Mouse (Mus musculus) T-helper 17 cell (primary cell): ENCODE measurements around the gene Zbtb9.
"Not testable (repeated sequence)": the region's sequence is repeated elsewhere in the genome, so short reads cannot be mapped to it uniquely, and the experiment has no call there.

Experiments used
- in situ Hi-C, 2 experiments: fragments of 300-600 bp; cut with MboI, MseI; formaldehyde crosslinking; loops; 1 replicate in 1 of 2; 2 replicates in 1 of 2; pipeline ENCODE4 v1.15.1; 2025; ENCODE audit warnings: high pct_unique_total_duplicates in 2 of 2

Gene Zbtb9

GRCm38 (mm10) chr17:26972703-26973574 lies at the start of gene Zbtb9:
Gene Zbtb9 (plus strand): TSS chr17:26973167.
- in situ Hi-C loops: loop anchor here in 1 of 2 experiments (10.0 kb wide), 1 partner anchor 48 kb away; no protein-coding TSS in a partner anchor

DNA sequence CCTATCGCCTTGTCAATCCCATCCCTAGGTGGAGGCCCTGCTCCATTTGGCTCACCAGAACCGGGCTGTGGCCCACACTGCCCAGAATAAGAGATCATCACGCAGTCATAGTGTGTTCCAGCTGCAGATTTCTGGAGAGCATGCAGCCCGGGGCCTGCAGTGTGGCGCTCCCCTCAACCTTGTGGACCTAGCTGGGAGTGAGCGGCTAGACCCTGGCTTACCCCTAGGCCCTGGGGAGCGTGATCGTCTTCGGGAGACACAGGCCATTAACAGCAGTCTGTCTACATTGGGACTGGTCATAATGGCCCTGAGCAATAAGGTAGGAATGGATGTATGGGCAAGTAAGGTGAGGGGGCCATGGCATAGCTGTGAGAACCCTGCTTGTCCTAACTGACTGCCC lies 47.6 kb upstream of the Zbtb9 start:
- in situ Hi-C loops: loop anchor here in 1 of 2 experiments (10.0 kb wide), 1 partner anchor 49 kb away; the partner anchor contains the start of gene Zbtb9

DNA sequence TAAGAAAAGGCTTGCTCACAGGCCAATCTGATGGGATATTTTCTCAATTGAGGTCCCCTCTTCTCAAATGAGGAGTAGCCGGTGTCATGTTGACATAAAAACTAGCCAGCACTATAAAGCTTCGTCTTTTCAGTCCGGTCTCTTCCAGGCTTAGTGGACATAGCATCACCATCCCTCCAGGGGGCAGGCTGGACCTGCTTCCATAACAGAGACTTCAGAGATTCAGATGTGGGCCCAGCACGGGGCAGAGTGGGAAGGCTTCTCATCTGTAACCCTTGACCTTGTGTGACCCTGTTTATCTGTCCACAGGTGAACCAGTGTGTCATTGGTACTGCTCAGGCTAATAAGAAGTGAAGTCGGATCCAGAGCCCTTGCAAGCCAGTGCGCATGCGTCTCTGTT lies 41.2 kb upstream of the Zbtb9 start:
- in situ Hi-C loops: not testable (repeated sequence)

DNA sequence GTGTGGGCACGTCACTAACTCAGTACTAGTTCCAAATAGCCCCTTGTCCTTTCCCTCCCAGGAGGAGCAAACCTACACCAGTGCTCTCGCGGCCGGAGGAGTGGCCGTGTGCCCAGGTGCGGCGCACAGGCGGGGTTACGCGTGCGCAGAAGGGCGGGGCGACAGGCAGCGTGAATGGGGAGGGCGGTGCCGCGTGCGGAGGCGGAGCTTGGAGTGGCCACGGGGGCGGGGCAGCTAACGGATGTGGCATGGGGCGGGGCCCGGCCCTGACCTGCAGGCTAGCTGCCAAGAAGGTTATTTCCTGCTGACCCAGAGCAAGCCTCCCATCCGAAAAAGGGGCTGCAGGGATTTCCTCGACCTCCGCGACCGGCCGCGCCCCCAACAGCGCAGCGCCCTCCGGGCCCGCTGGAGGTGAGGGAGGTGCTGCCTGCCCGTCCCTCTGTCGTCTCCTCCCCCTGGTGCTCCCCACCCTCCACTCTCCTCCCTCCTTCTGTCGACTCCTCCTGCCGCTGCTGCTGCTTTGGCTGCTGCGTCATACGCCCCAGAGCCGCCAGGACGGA lies 40.0 kb upstream of the Zbtb9 start, which contains the start of gene Phf1:
Gene Phf1, plus strand, starts transcription at position 214 of the 560 bp plus-strand sequence.
- in situ Hi-C loops: no loop called here

GRCm38 (mm10) chr17:26933419-26933818 lies 39.5 kb upstream of the Zbtb9 start:
- in situ Hi-C loops: no loop called here

DNA sequence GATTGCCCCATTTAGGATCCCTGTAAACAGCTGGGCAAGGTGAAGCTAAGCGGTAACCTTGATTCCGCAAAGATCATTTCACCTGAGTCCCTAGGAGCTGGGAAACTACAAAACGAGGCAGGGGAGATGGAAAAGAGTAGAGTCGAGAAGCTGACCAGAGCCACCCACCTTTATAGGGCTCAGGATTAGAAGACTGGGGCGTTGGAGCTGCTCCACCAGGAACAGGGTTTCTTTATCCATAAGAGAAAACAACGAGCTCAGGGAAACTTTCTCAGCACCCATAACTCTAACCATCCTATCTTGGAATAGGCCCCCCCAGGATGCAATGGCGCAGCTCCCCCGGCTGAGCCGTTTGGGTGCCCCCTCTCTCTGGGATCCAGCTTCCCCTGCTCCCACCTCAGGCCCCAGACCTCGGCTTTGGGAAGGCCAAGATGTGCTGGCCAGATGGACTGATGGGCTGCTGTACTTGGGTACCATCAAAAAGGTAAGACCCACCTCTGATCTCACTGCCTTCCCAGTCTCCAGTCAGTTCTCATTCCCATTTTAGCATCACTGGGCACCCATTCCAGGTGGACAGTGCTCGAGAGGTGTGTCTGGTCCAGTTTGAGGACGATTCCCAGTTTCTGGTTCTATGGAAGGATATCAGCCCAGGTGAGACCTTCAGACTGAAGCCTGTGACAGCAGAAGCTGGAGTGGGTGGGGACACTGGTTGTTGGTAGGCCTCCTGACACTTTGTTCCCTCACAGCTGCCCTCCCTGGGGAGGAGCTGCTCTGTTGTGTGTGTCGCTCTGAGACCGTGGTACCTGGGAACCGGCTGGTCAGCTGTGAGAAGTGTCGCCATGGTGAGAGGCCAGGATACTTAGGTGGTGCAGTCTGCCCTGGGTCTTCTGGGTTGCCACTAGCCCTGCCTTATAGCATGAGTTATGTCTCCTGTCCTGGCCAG lies 38.8 kb upstream of the Zbtb9 start:
- in situ Hi-C loops: no loop called here

DNA sequence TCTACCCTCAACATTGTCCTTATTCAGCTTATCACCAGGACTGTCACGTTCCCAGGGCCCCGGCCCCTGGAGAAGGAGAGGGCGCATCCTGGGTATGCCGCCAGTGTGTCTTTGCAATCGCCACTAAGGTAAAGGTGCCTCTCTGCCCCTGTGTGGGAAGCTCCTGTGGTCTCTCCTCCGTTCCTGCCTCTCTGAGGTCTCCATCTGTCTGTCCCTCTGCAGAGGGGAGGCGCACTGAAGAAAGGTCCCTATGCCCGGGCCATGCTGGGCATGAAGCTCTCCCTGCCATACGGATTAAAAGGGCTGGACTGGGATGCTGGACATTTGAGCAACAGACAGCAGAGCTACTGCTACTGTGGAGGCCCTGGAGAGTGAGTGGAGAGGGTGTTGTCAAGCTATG lies 37.9 kb upstream of the Zbtb9 start:
- in situ Hi-C loops: no loop called here

- in situ Hi-C loops: no loop called here
These were observed 36.5 kb upstream of the Zbtb9 start for GRCm38 (mm10) chr17:26936453-26936852.

- in situ Hi-C loops: no loop called here
These were observed 35.9 kb upstream of the Zbtb9 start for GRCm38 (mm10) chr17:26936921-26937695.

DNA sequence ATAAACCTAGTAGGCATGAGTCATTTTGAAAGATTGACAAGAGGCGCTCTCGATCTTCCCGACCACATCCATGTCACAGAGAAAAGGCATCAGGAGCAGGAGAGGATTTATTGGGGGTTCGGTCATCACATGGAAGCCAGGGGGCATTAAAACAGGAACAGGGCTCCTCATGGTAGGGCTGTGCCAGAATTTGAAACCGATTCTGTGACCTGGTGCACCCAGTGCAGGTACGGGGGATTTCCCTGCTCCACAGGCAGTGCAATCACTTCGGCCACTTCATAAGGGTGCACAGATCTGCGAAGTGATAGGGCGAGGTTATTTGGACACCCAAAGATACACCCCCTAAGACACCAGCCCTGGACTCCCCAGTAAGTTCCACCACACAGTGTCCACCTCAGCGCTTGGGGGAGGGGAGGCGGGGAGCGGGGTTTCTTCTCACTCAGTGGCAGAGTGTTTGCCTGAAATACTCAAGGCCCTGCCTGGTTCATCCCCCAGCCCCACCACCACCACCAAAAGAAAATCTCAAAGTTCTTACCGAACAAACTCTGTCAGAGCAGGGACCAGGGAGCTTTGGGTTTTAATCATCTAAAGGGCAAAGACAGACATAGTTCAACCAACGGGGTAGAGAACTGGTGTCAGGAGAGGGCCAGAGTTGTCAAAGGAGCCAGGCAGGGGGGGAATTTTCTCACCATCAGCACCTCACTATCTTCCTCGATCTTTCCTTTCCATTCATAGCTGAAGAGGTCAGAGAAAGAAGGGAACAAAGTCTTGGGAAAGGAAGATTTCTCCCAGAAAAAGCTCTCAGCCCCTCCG lies 34.9 kb upstream of the Zbtb9 start:
- in situ Hi-C loops: no loop called here

- in situ Hi-C loops: no loop called here
These were observed 34.2 kb upstream of the Zbtb9 start for GRCm38 (mm10) chr17:26938731-26939130.

- in situ Hi-C loops: no loop called here
These were observed 33.6 kb upstream of the Zbtb9 start, which contains the start of gene Cuta for GRCm38 (mm10) chr17:26939178-26939972. Gene Cuta (minus strand): TSS chr17:26939569.

GRCm38 (mm10) chr17:26939973-26940300 lies 33.0 kb upstream of the Zbtb9 start:
- in situ Hi-C loops: no loop called here

GRCm38 (mm10) chr17:26941031-26941789 lies 31.8 kb upstream of the Zbtb9 start, which contains the start of gene Syngap1:
Gene Syngap1 (plus strand): TSS chr17:26941253.
- in situ Hi-C loops: no loop called here

- in situ Hi-C loops: no loop called here
These were observed 31.0 kb upstream of the Zbtb9 start for GRCm38 (mm10) chr17:26941841-26942570.

- in situ Hi-C loops: no loop called here
These were observed 27.0 kb upstream of the Zbtb9 start for GRCm38 (mm10) chr17:26945824-26946495.

DNA sequence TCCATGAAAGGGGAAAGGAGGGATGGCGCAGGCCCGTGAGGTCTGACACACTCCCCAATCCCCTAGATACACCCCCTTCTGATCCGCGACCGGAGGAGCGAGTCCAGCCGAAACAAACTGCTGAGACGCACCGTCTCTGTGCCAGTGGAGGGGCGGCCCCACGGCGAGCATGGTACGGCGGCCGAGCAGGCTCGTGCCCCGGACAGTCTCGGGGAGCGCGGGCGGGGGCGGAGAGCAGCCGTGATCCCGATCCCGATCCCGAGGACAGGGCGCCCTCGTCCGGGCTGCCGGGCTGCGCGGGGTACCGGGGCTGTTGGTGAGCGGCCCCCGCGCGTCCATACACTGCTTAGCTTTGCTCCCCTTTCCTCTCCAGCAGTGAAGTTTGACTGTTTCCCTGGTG lies 26.4 kb upstream of the Zbtb9 start:
- in situ Hi-C loops: no loop called here
